Mouse (Mus musculus): ENCODE data around the gene Nusap1. TPM values are rescaled to one million over a fixed set of nuclear protein-coding genes. Genes with fewer than 3 reads are reported as not detected.

Gene Nusap1
- total and polyA plus RNA-seq, 3 experiments, result 29.0 to 92.7 (median 41.1) TPM

DNA sequence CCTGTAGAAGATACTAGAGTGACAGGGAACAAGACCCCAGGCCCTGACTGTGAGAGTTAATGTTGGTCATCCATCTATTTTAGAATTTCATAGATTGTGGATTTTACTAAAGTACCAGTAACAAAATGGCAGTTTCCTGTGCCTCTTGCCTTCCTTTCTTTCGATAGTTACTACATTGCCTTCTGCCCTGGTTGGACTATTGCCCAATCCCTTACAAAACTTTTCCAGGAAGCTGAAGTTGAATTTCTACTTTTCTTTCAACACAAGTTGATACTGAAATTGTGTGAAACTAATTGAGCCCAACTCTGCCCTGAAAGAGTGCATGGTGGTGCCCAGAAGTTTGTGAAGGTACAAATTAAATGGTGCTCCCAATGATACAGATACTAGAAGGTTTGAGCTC, 45.6 kb upstream of the Nusap1 start:
- H3K9ac ChIP-seq (ENCODE audit: insufficient read depth, low read depth), result no peak overlapping the region
- H3K9me3 ChIP-seq (replicated peaks; ENCODE audit: low read length), result no peaks in the 10 kb centered on the region
- H3K36me3 ChIP-seq (replicated peaks in 1 of 2; ENCODE audit: control insufficient read depth in 1 of 2, insufficient read depth in 1 of 2, low read length in 1 of 2), result peaks cover 5 to 24% of the 10 kb centered on the region in 2 experiments
- no peaks in the 10 kb centered on the region for H3K79me2 ChIP-seq (replicated peaks; ENCODE audit: control insufficient read depth, extremely low read depth, insufficient read depth, poor library complexity, severe bottlenecking)
- H3K27me3 ChIP-seq (replicated peaks), result no peaks in the 10 kb centered on the region
- no peak for DNase-seq (ENCODE audit: extremely low read depth)
- H3K4me1 ChIP-seq (ENCODE audit: control insufficient read depth in 1 of 2, insufficient read depth in 2 of 2), result peaks cover 2 to 11% of the 10 kb centered on the region in 2 experiments; a peak in 3 of 4 replicates
- no peak overlapping the region for H3K4me3 ChIP-seq (replicated peaks in 1 of 3; ENCODE audit: low read depth in 2 of 3, low read length in 2 of 3, poor library complexity in 1 of 3)
- no peak for TF ChIP-seq ZMIZ1 (IDR thresholded peaks at IDR 0.05; ENCODE audit: low read depth, low read length)
- no peak for TF ChIP-seq POLR2A (IDR thresholded peaks at IDR 0.05; ENCODE audit: low read depth, low read length)
- no peak for TF ChIP-seq MAX (IDR thresholded peaks at IDR 0.05; ENCODE audit: low read length)
- TF ChIP-seq CTCF (conservative IDR thresholded peaks at IDR 0.05 in 1 of 2, IDR thresholded peaks at IDR 0.05 in 1 of 2; ENCODE audit: low read depth in 2 of 2, low read length in 2 of 2), result no peak
- TF ChIP-seq PAX5 (IDR thresholded peaks at IDR 0.05; ENCODE audit: low read length), result no peak
- no peak for TF ChIP-seq ETS1 (conservative IDR thresholded peaks at IDR 0.05; ENCODE audit: low read depth, low read length)
- TF ChIP-seq EP300 (IDR thresholded peaks at IDR 0.05; ENCODE audit: low read length), result no peak
- no peak for TF ChIP-seq MAFK (IDR thresholded peaks at IDR 0.05; ENCODE audit: insufficient replicate concordance, low read length)
- TF ChIP-seq ZC3H11A (IDR thresholded peaks at IDR 0.05; ENCODE audit: low read depth, low read length), result no peak
- no peak for TF ChIP-seq CHD2 (IDR thresholded peaks at IDR 0.05; ENCODE audit: low read length)
- no peak for TF ChIP-seq NELFE (IDR thresholded peaks at IDR 0.05; ENCODE audit: low read depth, low read length)
- no peak for TF ChIP-seq TCF12 (IDR thresholded peaks at IDR 0.05; ENCODE audit: low read depth, low read length)
- TF ChIP-seq GABPA (IDR thresholded peaks at IDR 0.05; ENCODE audit: insufficient replicate concordance, low read depth, low read length), result no peak
- TF ChIP-seq SIN3A (IDR thresholded peaks at IDR 0.05; ENCODE audit: low read length), result no peak
- TF ChIP-seq KAT2A (IDR thresholded peaks at IDR 0.05; ENCODE audit: insufficient replicate concordance, low read length), result no peak
- TF ChIP-seq NRF1 (IDR thresholded peaks at IDR 0.05; ENCODE audit: low read depth, low read length), result no peak
- in situ Hi-C loops (cut with MboI; ENCODE audit: low pct_ligation_motif_present, low pct_unique_long_range_greater_than_20kb, low sequenced_read_pairs), result no loop called here
- no peak overlapping the region for H3K27ac ChIP-seq (ENCODE audit: insufficient read depth, low read depth)
- dilution Hi-C loops (cut with MboI; ENCODE audit: extremely low pct_ligation_motif_present, extremely low pct_unique_long_range_greater_than_20kb, low sequenced_read_pairs), result no loop called here
- H3K4me2 ChIP-seq (ENCODE audit: insufficient read depth, low read depth, poor library complexity, severe bottlenecking), result no peak overlapping the region

DNA sequence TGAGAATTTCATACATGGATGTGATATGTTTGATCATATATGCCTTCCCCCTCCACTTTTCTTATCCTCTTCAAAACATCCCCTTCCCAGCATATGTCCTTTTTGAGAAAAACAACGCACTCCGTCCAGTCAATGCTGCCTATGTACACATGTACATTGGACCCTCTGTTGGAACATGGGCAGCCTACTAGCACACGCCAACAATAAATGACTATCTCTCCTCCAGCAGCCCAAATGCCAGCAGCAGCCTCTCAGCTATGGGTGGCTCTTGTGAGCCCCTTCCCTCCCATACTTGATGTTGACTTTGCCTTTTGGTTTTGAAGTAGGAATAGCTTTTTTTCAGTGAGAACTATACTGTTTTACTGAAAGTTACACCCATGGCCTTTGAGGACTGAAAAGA, 36.5 kb upstream of the Nusap1 start:
- Histone ChIP-seq H3K4me1 (ENCODE audit: control insufficient read depth in 1 of 2, insufficient read depth in 2 of 2) (peaks cover 5 to 16% of the 10 kb centered on the region in 2 experiments; a peak in 2 of 4 replicates), H3K9ac (ENCODE audit: insufficient read depth, low read depth) (no peak overlapping the region), H3K4me2 (ENCODE audit: insufficient read depth, low read depth, poor library complexity, severe bottlenecking) (no peak overlapping the region), H3K9me3 (replicated peaks; ENCODE audit: low read length) (no peaks in the 10 kb centered on the region), H3K27me3 (replicated peaks) (no peaks in the 10 kb centered on the region), H3K79me2 (replicated peaks; ENCODE audit: control insufficient read depth, extremely low read depth, insufficient read depth, poor library complexity, severe bottlenecking) (no peaks in the 10 kb centered on the region), H3K4me3 (replicated peaks in 1 of 3; ENCODE audit: low read depth in 2 of 3, low read length in 2 of 3, poor library complexity in 1 of 3) (no peak overlapping the region), H3K36me3 (replicated peaks in 1 of 2; ENCODE audit: control insufficient read depth in 1 of 2, insufficient read depth in 1 of 2, low read length in 1 of 2) (peaks cover 5 to 29% of the 10 kb centered on the region in 2 experiments), H3K27ac (ENCODE audit: insufficient read depth, low read depth) (no peak overlapping the region)
- DNase-seq (ENCODE audit: extremely low read depth), result no peak
- in situ Hi-C loops (cut with MboI; ENCODE audit: low pct_ligation_motif_present, low pct_unique_long_range_greater_than_20kb, low sequenced_read_pairs), result loop anchor here (5.0 kb wide), 1 partner anchor 34 kb away; the partner anchor contains the start of genes Chp1 and Exd1
- TF ChIP-seq NELFE (IDR thresholded peaks at IDR 0.05; ENCODE audit: low read depth, low read length) (no peak), MEF2A (IDR thresholded peaks at IDR 0.05; ENCODE audit: borderline replicate concordance, low read depth, low read length) (no peak), TBP (conservative IDR thresholded peaks at IDR 0.05; ENCODE audit: low read depth, low read length) (no peak), UBTF (IDR thresholded peaks at IDR 0.05; ENCODE audit: low read depth, low read length) (no peak), USF1 (IDR thresholded peaks at IDR 0.05; ENCODE audit: low read depth, low read length) (no peak), SIN3A (IDR thresholded peaks at IDR 0.05; ENCODE audit: low read length) (no peak), EP300 (IDR thresholded peaks at IDR 0.05; ENCODE audit: low read length) (no peak), ZMIZ1 (IDR thresholded peaks at IDR 0.05; ENCODE audit: low read depth, low read length) (no peak), RCOR1 (conservative IDR thresholded peaks at IDR 0.05; ENCODE audit: low read depth, low read length) (no peak), POLR2AphosphoS2 (IDR thresholded peaks at IDR 0.05; ENCODE audit: low read depth, low read length) (no peak), GABPA (IDR thresholded peaks at IDR 0.05; ENCODE audit: insufficient replicate concordance, low read depth, low read length) (no peak), POLR2A (IDR thresholded peaks at IDR 0.05; ENCODE audit: low read depth, low read length) (no peak)
- dilution Hi-C loops (cut with MboI; ENCODE audit: extremely low pct_ligation_motif_present, extremely low pct_unique_long_range_greater_than_20kb, low sequenced_read_pairs), result no loop called here
